Mouse (Mus musculus): ENCODE results near the gene Slc12a4.

DNA sequence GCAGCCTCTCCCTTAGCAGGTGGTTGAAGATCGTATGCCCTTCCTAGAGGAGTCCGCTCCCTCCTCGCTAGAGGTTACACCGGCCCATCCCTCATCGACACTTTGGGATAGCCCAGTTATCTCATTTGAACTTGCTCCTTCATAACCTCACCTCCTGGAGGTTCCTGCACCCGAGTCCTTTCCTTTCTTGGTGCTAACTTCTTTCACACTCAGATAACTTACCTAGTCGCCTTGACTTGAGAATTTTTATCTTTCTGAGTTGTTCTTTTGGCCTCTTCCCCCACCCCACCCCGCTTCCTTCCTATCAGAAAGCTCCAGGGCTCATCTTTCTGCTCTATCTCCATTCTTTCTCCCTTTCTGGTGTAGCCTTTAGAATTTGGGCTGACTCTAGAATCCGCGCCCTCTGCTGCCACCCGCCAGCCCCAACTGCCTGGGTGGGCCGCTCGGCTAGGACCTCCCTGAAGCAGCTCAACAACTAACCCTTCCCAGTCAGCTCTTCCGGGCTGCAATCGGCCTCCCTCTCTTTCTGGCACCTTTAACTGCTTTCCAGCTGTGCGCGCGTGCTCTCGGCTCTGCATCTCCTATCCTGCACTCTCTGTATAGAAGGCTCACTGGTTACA lies 905 bp upstream of the Slc12a4 start:
- no peak for TF ChIP-seq CTCF (IDR thresholded peaks at IDR 0.05; ENCODE audit: low read depth, low read length)
- no peak for TF ChIP-seq POLR2A (IDR thresholded peaks at IDR 0.05; ENCODE audit: insufficient read depth, low read length)
